Mouse (Mus musculus) olfactory bulb, adult 2 months (tissue): Measurements from ENCODE around the gene Zfp691. TPM values are rescaled to one million over a fixed set of nuclear protein-coding genes. Genes with fewer than 3 reads are reported as not detected.

Experiments used
- H3K27ac ChIP-seq: fragments of 200-500 bp; 2 replicates; pipeline ENCODE4 v1.5.1; 2012; ENCODE audit warnings: low read depth, low read length; ENCODE audit not compliant: insufficient read depth
- H3K4me1 ChIP-seq: fragments of 200-500 bp; 2 replicates; pipeline ENCODE4 v1.6.1; 2012; ENCODE audit warnings: low read length; ENCODE audit not compliant: control insufficient read depth, insufficient read depth
- H3K4me3 ChIP-seq: fragments of 200-500 bp; 2 replicates; pipeline ENCODE4 v1.5.1; 2012; ENCODE audit warnings: mild to moderate bottlenecking, low read depth, low read length, moderate library complexity; ENCODE audit not compliant: insufficient read depth
- CTCF ChIP-seq: fragments of 200-500 bp; IDR thresholded peaks from 2 replicates; pipeline ENCODE4 v1.5.1; 2012; ENCODE audit warnings: low read depth, mild to moderate bottlenecking, low read length, moderate library complexity; ENCODE audit not compliant: insufficient read depth
- POLR2A ChIP-seq: fragments of 200-500 bp; IDR thresholded peaks from 2 replicates; pipeline ENCODE4 v1.6.1; 2012; ENCODE audit warnings: mild to moderate bottlenecking, low read depth, low read length, moderate library complexity; ENCODE audit not compliant: insufficient read depth
- WGBS: fragments of 180-500 bp; shearing (Covaris S2); methylation state at CpG from one replicate; pipeline ENCODE4 v1.1.7; 2018; 5-methylcytosine and 5-hydroxymethylcytosine counted together
- polyA plus RNA-seq: library from polyadenylated mRNA; stranded (reverse); fragments of >200 nt; gene quantifications from 2 replicates; pipeline ENCODE4 v1.2.4, GENCODE M21; 2012; ENCODE audit warnings: low replicate concordance; ENCODE audit not compliant: missing spikeins, insufficient read depth, insufficient read length

Zfp691 gene
- polyA plus RNA-seq, 1 experiment = not detected

DNA sequence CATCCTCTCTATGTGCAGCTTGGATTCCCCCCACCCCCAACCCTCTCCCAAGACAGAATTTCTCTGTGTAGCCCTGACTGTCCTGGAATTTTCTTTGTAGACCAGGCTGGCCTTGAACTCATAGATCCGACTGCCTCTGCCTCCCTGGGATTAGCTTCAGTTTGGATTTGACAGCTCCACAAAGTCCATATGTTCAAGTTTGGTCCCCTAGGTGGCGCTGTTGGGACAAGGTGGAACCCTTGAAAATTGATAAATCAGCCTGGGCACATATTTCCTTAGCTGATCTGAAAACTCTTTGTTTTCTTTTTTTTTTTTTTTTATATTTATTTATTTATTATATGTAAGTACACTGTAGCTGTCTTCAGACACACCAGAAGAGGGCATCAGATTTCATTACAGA is 16.8 kb downstream of the Zfp691 start:
- Histone ChIP-seq H3K4me3 (no peak overlapping the region), H3K4me1 (no peaks in the 10 kb centered on the region), H3K27ac (no peak overlapping the region)
- TF ChIP-seq POLR2A (no peak), CTCF (no peak)
- 25% methylated on average over 2 of the region's 2 CpGs for WGBS

DNA sequence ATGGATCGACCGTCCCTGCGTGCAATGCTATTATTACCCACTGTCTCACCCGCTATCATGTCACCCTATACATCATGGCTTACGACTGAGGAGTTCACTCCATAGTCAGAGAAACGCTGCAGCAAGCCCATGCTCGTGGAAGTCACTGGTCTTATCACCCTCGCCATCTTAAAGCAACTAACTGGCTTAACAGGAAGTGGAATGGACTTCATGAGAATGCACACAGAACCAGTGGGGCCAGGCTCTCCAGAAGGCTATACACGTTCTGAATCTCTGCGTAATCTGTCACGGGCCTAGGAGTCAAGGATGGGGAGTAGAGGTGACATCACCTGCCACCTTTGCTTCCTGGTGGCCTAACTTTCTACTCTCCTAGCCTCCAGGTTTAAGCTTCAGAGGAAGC is 25.3 kb downstream of the Zfp691 start:
- Histone ChIP-seq H3K4me3 (no peak overlapping the region), H3K4me1 (no peaks in the 10 kb centered on the region), H3K27ac (no peak overlapping the region)
- 94% methylated on average over 11 of the region's 11 CpGs for WGBS
- TF ChIP-seq CTCF (no peak), POLR2A (no peak)

GRCm38 (mm10) chr4:119147347-119147746 is 26.6 kb downstream of the Zfp691 start:
- 95% methylated on average over 5 of the region's 5 CpGs for WGBS
- Histone ChIP-seq H3K4me3 (no peak overlapping the region), H3K4me1 (peaks cover 2% of the 10 kb centered on the region; the same call in 1 of the 2 replicates), H3K27ac (no peak overlapping the region)
- TF ChIP-seq POLR2A (no peak), CTCF (no peak)

- Histone ChIP-seq H3K4me1 (peaks cover 5% of the 10 kb centered on the region; the same call in 1 of the 2 replicates), H3K4me3 (no peak overlapping the region), H3K27ac (no peak overlapping the region)
- TF ChIP-seq CTCF = no peak
- 69% methylated on average over 7 of the region's 7 CpGs for WGBS
These were observed 27.2 kb downstream of the Zfp691 start for GRCm38 (mm10) chr4:119146816-119147215.

GRCm38 (mm10) chr4:119142230-119142871 is 31.6 kb downstream of the Zfp691 start:
- H3K27ac ChIP-seq = no peak overlapping the region
- H3K4me3 ChIP-seq = peak overlapping the region; percentile 23
- TF ChIP-seq POLR2A = no peak
- TF ChIP-seq CTCF = no peak
- peaks cover 8% of the 10 kb centered on the region; the same call in 1 of the 2 replicates for H3K4me1 ChIP-seq
- WGBS = 25% methylated on average over 24 of the region's 24 CpGs

GRCm38 (mm10) chr4:119141191-119141590 is 32.8 kb downstream of the Zfp691 start:
- 52% methylated on average over 10 of the region's 10 CpGs for WGBS
- H3K4me3 ChIP-seq = no peak overlapping the region
- H3K4me1 ChIP-seq = peaks cover 8% of the 10 kb centered on the region; the same call in 1 of the 2 replicates
- TF ChIP-seq CTCF (no peak), POLR2A (no peak)
- H3K27ac ChIP-seq = no peak overlapping the region

GRCm38 (mm10) chr4:119140126-119140525 is 33.9 kb downstream of the Zfp691 start:
- WGBS = 66% methylated on average over 3 of the region's 3 CpGs
- Histone ChIP-seq H3K27ac (no peak overlapping the region), H3K4me1 (peaks cover 8% of the 10 kb centered on the region; the same call in 1 of the 2 replicates), H3K4me3 (no peak overlapping the region)
- no peak for TF ChIP-seq POLR2A
- no peak for TF ChIP-seq CTCF

- H3K27ac ChIP-seq = no peak overlapping the region
- WGBS = 56% methylated on average over 8 of the region's 8 CpGs
These were observed 35.2 kb downstream of the Zfp691 start for GRCm38 (mm10) chr4:119138776-119139175.

DNA sequence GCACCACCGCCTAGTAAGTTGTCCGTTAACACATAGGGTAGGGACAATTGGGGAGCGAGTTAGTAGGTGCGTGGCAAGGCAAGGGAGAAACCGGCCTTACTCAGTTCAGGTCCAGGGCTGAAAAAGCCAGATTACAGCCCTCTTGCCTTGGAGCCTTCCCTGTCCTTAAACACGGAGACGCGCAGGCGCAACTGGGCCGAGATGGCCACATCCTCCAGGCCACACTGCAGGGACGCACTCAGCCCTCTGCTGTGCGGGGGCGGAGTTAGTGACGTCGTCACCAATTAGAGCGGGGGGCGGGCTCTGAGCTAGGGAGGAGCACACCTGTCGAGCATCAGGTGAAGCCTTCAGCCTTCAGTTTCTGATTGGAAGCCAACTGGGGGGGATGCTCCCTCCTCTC is 35.8 kb downstream of the Zfp691 start:
- no peak overlapping the region for H3K27ac ChIP-seq
- TF ChIP-seq POLR2A (no peak), CTCF (no peak)
- H3K4me3 ChIP-seq = peak overlapping the region; percentile 0; the same call in 1 of the 2 replicates
- 22% methylated on average over 18 of the region's 18 CpGs for WGBS
- peaks cover 8% of the 10 kb centered on the region; the same call in 1 of the 2 replicates for H3K4me1 ChIP-seq

More at GRCm38 (mm10) chr4:119138776-119139175, 35.2 kb downstream of the Zfp691 start:
- H3K4me1 ChIP-seq = peaks cover 8% of the 10 kb centered on the region; the same call in 1 of the 2 replicates
- no peak overlapping the region for H3K4me3 ChIP-seq
- TF ChIP-seq POLR2A = no peak
- TF ChIP-seq CTCF = no peak
